Mouse (Mus musculus): ENCODE results near the gene Gm20388.

Gene Gm20388

DNA sequence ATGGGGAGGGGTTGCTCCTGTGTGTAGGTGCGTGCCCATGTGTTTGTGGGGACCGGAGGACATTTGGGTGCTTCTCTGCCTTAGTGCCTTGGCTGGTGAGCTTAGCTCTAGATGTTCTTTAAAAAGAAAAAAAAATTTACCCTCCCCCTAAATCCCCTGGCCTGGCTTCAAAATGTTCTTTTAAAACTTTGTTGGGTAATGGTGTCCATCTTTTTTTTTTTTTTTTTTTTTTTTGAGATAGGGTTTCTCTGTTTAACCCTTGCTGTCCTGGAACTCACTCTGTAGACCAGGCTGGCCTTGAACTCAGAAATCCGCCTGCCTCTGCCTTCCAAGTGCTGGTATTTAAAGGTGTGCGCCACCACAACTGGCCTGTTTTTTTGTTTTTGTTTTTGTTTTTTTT lies 4.7 kb downstream of the Gm20388 start:
- no peak for DNase-seq (ENCODE audit: low read depth, low spot score)

DNA sequence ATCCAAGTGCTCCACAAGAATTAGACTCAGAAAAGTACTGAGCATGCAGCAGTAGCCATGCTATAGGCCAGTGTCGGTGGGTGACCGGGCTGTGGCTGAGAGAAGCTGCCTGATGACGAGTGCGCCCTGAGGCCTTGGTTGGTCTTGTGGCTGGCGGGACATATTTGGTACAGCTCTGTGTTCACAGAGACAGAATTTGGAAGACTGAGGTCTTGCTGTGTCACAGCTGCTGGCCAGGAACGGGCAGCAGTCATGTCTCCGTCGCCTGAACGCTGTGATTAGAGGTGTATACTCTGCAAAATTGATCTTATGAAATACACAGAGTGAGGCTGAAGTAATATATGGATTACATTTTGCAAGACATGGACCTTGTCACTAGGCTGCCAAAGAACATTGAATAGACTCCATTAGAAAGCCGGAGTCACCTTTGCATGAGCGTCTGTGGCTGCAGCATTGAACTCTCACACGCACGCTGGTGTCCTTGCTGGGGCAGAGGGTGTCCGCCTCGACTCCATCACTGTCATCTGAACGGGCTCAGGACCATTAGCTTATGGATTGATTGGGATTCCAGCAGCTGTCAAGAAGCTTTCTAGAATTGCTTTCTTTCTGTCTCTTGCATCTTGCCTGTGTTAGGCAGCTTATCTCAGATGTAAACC lies 5.7 kb downstream of the Gm20388 start:
- DNase-seq (ENCODE audit: low read depth, low spot score), result no peak

DNA sequence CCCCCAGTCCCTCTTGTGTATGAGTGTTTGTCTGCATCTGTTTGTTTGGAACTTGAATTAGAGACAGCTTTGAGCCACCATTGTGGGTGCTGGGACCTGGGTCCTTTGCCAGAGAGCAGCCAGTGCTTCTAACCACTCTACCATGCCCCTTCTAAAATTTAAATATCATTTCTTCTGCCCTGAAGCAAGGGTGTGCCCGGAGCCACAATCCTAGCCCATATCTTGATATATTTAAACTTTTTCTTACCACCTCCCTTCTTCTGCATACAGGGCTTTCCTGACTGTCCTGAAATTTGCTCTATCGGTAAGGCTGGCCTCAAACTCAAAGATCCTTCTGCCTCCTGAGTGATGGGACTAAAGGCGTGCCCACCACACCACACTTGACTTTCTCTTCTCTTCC lies 6.8 kb downstream of the Gm20388 start:
- DNase-seq (ENCODE audit: low read depth, low spot score), result no peak

DNA sequence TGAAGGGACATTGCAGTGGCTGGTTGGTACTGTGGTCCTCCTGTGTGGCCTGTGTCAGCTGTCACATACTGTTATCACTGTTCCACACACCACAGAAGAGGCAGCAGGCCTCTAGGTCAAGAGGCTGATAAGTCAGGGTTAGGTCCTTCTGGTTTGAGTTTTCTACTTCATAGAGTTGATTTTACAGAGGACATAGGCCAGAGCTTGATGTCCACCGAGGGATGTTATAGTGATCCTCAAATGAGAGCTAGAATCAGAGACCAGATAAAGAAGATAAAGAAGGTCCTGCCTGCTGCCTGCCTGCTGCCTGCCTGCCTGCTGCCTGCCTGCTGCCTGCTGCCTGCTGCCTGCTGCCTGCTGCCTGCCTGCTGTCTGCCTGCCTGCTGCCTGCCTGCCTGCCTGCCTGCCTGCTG lies 7.5 kb downstream of the Gm20388 start:
- peak; percentile 70 for DNase-seq (ENCODE audit: low read depth, low spot score)

DNA sequence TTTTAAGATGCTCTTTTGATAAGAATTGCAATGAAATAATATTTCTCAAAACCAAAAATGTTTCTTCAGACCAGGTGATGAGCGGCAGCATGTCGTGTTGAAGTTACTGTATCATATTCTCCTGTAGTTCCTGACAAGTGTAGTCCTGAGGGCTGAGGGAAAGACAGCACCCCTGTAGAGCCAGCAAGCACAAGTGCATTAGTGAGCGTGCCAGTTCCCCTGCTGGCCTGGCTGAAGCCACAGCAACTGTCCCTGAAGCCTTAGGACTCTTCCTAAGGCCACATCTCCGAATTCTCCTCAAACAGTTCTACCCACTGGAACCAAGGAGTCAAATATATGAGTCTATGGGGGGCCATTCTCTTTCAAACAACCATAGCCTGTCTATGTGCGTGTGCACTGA lies 12.6 kb downstream of the Gm20388 start:
- no peak for DNase-seq (ENCODE audit: low read depth, low spot score)

DNA sequence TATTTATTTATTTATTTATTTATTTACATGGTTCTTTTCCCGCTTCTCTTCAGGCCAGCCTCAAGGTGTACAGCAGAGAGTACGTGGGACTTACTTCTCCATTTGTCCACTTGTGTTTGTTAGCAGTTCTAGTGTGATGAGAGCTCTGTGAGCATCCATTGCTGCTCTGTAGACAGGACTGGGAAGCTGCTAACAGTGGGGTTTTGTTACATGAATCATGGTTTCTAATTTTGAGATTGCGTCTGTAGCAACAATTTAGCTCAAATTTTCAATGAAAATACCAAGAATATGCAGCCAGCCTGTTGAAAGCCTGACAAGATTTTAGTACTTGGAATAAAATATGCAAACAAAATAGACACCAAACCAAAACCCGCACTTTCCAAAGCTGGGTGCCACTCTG lies 14.8 kb downstream of the Gm20388 start:
- DNase-seq (ENCODE audit: low read depth, low spot score), result no peak

DNA sequence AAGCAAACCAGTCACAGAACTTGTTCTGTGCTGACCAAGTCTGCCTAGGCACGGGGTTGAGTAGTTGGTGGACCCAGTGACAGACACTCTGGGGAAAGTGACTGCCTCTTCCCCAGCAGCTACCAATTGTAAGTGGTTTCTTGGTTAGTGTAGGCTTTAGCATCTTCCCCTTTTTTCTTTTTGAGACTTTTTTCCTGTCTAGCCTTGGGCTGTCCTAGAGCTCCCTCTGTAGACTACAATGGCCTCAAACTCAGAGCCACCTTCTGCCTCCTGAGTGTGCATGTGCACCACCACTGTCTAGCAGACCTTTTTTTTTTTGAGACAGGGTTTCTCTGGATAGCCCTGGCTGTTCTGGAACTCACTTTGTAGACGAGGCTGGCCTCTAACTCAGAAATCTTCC lies 15.8 kb downstream of the Gm20388 start:
- DNase-seq (ENCODE audit: low read depth, low spot score), result no peak

DNA sequence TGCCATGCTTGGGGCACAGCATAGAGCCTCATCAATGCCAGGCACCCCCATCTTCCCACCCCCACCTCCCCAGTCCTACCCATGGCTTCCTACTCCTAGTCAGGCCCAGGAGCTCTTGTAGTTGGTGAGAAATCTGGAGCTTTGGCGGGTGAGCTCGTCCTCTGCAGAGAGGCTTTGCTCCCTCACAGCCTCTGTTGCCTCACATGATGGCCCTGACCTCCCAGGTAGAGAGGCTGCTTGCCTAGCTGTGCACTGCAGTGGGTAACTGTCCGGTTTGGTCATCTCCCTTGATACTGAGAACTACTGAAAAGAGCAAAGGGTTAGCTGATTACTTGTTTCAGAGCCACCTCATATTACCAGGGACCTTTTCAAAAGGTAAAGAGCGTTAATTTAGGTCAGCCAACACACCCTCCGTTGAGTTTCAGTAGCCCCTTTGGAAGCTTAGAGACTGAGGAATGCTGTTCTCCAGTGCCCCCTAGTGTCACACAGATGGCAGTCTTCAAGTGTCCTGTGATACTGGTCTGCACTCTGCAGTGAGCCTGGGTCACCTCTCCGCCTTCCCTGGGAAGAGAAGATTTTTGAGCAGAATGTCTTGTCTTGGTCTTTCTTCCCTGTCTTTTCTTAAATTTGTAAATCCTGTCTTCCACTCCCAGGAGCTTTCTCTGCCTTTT lies 16.9 kb downstream of the Gm20388 start:
- DNase-seq (ENCODE audit: low read depth, low spot score), result no peak

DNA sequence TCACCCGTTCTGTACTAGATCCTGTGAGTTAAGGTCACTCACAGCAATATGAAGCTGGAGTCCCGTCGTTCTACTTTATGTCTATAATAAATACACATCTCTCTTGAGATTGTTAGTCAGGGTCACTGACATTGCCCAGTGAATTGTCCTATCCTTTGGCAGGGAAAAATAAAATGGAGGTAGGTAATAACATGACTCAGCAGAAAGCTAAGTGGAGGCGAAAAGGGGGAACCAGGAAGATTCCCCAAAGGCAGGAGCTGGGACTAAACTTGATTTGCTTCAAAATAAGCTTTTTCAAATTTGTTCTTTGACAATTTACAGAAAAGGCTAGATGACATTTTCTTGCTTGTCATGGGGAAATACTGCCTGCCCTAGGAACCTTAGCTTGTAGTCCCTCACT lies 20.7 kb downstream of the Gm20388 start:
- no peak for DNase-seq (ENCODE audit: low read depth, low spot score)

DNA sequence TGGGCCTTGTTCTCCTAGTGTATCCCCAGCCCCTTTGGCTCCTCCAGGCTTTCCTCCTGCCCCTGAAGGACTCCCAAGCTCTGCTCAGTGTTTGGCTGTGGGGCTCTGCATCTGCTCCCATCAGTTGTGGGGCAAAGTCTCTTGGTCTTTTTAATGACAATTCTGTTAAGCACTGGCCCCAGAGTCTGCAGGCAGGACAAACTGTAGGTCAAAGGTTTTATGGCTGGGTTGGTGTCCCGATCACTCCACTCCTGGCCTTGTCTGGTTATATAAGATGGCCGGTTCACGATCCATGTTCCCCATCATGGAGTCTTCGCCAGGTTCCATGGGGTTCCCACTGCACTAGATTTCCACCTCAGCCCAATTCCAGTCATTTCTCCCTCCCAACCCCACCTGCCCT lies 23.0 kb downstream of the Gm20388 start:
- no peak for DNase-seq (ENCODE audit: low read depth, low spot score)

DNA sequence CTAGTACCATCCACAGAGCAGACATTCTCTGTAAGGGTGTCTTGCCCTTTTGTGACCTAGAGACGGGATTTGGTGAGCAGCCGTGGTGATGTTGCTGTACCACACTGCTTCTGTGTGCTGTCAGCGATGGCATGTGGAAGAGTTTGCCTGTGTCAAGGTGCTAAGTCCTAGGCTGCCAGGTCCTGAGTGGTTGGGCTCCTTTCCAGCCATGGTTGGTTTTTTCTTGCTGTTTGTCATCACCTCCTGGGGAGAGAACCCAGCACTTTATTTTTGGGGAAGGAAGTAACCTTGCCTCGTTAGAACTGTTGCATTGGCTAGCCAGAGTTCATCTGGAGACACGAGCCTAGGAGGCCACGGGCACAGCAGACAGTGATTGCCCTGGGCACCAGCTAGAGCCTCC lies 24.9 kb downstream of the Gm20388 start:
- no peak for DNase-seq (ENCODE audit: low read depth, low spot score)

DNA sequence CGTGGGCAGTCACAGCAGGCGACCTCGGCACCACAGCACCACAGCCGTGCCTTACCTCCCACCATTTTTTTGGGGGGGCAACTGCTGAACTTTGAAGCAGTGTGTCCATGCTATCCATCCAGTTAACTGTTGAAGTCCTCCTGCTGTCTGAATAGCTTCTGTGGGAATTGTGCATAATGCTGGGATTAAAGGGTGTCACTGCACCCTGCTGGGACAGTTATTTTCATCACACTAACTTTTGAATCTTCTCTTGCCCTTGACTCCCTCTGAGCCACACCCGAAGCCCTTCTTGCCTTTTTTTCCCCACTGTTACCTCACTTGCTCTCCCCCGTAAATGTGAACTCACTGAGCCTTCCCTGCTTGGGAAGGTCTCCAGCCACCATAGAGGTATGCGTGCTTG lies 27.8 kb downstream of the Gm20388 start:
- no peak for DNase-seq (ENCODE audit: low read depth, low spot score)

DNA sequence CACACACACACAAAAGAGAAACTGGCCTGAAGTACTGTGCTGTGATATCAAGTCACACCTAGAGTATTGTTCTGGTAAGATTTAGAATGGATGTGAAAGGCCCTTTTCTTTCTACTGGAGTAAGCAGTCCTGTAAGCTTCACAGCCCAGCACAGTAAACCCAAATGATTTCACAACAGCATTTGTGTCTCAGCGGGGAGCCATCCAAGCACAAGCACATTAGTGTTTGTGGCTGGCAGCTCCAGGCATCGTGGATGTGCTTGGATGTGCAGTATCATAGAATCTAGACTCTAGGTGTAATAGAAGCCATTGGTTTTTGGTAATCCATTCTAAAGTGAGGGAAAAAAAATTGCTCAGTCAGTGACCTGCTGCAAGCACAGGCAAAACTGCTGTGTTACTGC lies 28.7 kb downstream of the Gm20388 start:
- DNase-seq (ENCODE audit: low read depth, low spot score), result no peak

DNA sequence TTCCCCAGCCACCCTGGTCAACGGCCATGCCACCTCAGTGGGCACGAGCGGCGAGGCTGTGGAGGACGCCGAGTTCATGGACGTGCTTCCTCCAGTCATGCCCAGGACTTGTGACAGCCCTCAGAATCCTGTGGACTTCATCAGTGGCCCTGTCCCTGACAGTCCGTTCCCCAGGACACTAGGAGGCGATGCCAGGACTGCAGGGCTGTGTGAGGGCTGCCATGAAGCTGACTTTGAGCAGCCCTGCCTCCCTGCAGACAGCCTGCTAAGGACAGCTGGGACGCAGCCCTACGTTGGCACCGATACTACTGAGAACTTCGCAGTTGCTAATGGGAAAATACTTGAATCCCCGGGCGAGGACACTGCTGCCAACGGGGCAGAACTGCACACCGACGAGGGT lies 30.8 kb downstream of the Gm20388 start:
- DNase-seq (ENCODE audit: low read depth, low spot score), result no peak

DNA sequence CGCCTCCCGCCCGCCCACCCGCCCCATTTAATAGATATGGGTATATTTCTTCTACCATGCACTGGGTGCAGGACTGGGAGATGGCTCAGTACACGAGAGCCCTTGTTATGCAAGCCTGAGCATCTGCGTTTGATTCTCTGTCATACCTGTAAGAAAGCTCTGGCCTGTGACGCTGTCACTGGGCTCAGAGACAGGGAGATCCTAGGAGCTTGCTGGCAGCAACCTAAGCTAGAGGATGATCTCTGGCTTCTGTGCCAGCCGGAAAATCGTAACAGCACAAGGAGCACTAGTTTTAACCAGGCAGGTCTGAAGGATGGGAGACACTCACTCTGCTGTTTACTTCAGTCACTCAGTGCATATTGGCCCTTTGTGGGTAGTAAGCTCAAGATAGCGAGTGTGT lies 33.0 kb downstream of the Gm20388 start:
- DNase-seq (ENCODE audit: low read depth, low spot score), result no peak

DNA sequence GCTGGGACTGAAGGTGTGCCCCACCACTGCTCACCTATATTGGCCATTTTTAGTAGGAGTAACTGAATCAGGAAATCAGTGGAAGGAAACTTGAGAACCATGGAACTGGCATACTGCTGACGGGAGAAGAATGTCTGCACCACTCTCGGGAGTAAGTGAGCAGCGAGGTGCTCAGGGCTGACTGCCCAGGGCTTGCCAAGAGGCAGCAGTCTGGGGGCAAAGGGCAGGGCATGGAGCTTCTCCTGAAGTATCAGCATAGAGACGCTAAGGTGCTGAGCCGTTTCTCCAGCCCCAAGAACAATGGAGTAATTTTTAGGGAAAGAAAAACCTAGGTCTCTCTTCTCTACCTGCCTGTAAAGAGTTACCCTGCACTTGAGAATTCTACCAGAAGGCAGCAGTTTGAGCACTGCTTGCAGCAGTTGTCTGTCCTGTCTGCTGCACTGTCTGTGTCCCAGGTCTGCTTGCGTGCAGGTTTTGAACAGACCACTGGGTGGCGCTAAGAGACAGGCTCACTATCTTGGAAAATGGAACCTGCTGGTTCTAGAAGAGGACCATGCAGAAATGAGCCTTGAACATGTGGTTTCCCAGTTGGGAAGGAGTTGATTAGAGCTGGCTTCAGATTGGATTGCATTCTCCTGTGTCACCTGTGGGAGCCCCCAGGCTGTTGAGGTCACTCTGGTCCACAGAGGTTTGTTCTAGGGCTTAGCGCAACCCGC lies 33.6 kb downstream of the Gm20388 start:
- peak; percentile 26 for DNase-seq (ENCODE audit: low read depth, low spot score)

DNA sequence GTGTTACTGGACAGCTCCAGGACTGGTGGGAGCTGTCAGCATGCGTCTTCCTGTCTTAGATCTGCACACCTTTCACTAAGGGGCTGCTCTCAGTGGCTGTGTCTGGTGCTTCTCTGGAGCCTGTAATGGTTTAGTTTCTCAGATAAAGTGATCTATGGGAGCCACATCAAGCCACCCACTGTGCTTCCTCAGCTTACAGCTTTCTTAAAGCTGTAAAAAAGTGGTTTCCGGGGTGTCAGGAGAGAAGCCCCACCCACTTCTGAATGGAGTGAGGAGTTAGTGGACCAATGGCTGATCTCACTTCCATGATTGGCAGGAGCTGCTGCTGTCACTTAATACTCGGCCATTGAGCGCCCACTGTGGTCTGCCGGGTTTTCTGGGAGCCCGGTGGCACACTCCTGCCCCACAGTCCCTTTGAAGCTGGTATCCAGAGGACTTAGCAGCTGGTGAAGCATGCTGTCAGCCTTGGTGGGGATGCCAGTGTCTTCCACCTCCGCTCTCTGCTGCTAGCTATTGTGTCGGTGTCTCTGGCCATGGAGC lies 35.8 kb downstream of the Gm20388 start:
- DNase-seq (ENCODE audit: low read depth, low spot score), result no peak

DNA sequence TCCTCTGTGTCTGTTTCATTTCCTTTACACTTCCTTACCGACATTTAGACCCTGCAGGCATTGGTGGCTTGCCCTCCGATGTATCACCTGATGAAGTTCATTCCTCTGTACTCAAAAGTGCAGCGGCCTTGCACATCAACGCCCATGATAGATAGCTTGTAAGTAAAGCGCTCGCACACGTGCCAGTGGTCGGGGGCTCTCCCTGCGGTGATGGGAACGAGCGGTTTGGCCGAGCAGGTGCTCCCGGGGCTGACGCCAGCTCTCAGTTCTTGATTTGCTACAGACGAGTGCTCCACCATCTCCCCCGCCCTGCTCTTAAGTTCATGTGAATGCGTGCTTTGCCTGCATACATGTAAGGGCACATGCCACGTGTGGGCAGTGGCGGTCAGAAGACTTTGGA lies 37.0 kb downstream of the Gm20388 start:
- DNase-seq (ENCODE audit: low read depth, low spot score), result no peak

DNA sequence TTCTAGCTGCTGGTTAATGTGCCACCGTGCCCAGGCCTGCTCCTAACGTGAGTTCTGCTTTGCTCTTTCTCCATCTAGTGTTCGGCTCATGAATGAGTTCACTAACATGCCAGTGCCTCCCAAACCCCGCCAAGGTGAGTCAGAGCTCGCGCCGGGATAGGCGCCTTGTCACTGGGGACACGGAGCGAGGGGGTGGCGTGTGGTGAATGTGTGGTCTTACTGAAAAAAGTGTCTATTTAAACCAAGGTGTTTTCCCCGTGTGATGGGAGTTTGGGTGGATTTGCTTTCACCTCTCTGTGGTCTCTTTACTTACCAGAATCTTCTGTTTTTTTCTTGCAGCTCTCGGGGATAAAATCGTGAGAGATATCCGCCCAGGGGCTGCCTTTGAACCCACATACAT lies 37.7 kb downstream of the Gm20388 start:
- DNase-seq (ENCODE audit: low read depth, low spot score), result no peak

DNA sequence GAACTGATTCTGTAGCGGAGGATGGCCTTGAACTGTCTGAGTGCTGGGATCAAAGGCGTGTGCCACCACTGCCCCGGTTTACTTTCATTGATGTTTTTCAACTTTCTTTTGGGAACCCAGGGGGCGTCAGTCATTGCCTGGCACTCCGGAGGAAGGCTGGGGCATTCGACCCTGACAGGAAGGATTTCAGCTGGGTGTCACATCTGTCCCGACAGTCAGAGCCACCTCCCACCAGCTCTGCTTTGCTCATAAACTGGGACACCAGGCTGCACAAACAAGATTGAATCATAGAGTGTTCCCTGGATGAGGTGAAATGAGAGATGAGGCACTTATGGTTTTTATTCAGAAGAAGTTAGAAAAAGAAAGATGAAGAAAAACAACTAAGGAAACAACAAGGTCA lies 41.6 kb downstream of the Gm20388 start:
- DNase-seq (ENCODE audit: low read depth, low spot score), result no peak

DNA sequence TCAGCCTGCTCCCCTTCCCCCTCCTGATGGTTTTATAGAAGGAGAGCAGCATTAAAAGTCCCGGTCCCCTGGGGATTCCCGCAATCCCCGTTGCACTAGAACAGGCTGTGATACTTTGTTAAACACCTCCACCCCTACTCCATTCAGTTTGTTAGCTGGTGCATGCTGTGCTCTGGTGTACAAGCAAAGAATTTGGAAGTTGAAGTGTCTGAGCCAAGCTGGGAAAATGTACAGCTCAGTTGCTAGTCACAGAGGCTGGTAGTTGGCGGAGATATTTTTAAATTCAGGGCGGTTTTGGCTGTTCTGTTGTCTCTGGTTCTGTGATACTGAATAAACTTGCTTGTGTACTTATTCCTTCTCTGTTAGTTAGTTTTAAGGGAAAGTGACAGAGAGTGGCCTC lies 42.1 kb downstream of the Gm20388 start:
- DNase-seq (ENCODE audit: low read depth, low spot score), result no peak

DNA sequence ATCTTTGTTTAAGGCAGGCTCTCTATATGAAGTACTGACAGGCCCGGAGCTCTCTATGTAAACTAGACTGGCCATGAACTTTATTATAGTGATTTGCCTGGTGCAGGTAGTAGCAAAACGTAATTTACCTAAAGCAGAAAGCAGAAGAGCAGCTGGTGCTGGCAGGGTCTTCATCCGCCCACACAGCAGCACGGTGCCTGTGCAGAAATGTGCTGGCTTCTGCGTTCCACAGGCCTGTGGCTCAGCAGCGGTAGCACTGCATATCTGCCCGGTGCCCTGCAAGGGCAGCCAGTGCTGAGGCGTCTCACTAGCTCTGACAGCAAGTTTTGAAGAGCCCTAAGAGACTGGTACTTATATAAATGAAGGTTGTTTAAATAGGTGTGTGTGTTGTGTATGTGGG lies 44.7 kb downstream of the Gm20388 start:
- DNase-seq (ENCODE audit: low read depth, low spot score), result no peak

DNA sequence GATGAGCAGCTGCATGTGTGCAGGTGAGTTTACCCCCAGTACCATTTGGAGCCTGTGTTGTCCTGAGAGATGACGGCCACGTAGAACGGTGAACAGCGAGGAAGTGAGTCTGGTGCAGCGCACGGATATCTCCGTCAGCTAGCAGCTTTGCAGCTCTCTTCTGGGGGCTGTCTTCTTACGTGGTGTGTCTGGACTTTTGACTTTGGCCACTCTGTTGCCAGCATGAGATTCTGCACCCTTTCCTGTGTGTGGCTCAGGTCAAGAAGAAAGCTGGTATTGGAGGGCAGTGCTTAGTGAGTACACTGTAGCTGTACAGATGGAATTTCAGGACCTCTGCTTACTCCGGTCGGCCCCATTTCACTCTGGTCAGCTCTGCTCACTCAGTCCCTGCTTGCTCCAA lies 47.4 kb downstream of the Gm20388 start:
- DNase-seq (ENCODE audit: low read depth, low spot score), result no peak

Data from c-Kit-negative CD71-positive TER-119-positive erythroid progenitor cells, embryonic 14.5 days (primary cell).